Mouse (Mus musculus): ENCODE measurements around the gene Pds5a.

DNA sequence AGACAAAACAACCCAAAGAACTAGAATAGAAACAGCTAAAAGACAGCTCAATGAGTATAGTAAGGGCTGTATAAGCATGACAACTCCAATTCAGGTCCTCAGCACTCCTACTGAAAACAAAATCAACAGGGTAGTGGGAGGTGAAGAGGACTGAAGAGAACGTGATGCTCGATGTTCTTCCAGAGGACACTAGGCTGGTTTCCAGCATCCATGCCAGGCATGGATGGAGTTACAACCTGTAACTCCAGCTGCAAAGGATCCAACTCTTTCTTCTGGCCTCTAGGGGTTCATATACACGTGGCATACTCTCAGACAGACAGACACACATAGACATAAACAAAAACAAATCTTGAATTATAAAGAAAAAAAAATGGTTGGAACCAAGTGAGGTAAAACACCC lies 11.3 kb downstream of the Pds5a start:
- no peak for TF ChIP-seq POLR2A (IDR thresholded peaks at IDR 0.05; ENCODE audit: control insufficient read depth in 1 of 2, insufficient read depth in 1 of 2, low read depth in 1 of 2, low read length in 2 of 2, poor library complexity in 1 of 2)
- no peak for TF ChIP-seq EP300 (IDR thresholded peaks at IDR 0.05; ENCODE audit: low read depth in 1 of 2, low read length in 2 of 2)
- TF ChIP-seq CTCF (IDR thresholded peaks at IDR 0.05 in 2 of 3, conservative IDR thresholded peaks at IDR 0.05 in 1 of 3; ENCODE audit: control insufficient read depth in 1 of 3, insufficient read depth in 1 of 3, low read depth in 2 of 3, low read length in 3 of 3, poor library complexity in 1 of 3, severe bottlenecking in 1 of 3): no peak
- no peak for TF ChIP-seq HCFC1 (IDR thresholded peaks at IDR 0.05; ENCODE audit: low read depth, low read length)
- no peak for TF ChIP-seq GATA1 (IDR thresholded peaks at IDR 0.05; ENCODE audit: low read depth, low read length)
- TF ChIP-seq TAL1 (IDR thresholded peaks at IDR 0.05; ENCODE audit: low read length): no peak
- no peak for TF ChIP-seq ETS1 (IDR thresholded peaks at IDR 0.05; ENCODE audit: low read depth, low read length)
- no peak for TF ChIP-seq MAX (IDR thresholded peaks at IDR 0.05; ENCODE audit: low read length)
- TF ChIP-seq GABPA (IDR thresholded peaks at IDR 0.05; ENCODE audit: low read depth, low read length): no peak
- TF ChIP-seq POLR2AphosphoS2 (IDR thresholded peaks at IDR 0.05; ENCODE audit: low read length): no peak

Data from MEL (cell line).